Mouse (Mus musculus): ENCODE data around the gene Cs. TPM values are rescaled to one million over a fixed set of nuclear protein-coding genes. Genes with fewer than 3 reads are reported as not detected.

The Cs gene
- polyA plus RNA-seq, 1 experiment from 2014 or later = 254 TPM

DNA sequence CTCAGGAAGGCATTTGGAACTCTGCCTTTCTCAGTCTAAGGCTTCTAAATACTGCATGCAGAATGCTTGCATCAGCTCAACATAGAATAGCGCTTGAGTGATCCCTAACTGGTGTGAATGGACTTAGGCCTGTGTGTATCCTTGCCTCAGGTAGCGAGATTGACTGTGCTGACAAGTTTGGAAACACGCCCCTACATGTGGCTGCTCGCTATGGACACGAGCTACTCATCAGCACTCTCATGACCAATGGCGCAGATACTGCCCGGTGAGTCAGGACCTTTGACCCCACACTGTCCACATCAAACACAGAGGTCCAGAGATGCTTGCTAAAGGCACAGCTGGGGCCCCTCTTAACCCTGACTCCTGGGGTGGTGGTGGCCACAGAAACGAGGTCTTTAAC lies 44.9 kb downstream of the Cs start:
- Histone ChIP-seq H3K4me1 (replicated peaks; ENCODE audit: control insufficient read depth, insufficient read depth, low read length) (peaks cover 15% of the 10 kb centered on the region), H3K4me2 (ENCODE audit: low read length) (no peak overlapping the region), H3K36me3 (ENCODE audit: control insufficient read depth, insufficient read depth, low read length) (peaks cover 92% of the 10 kb centered on the region), H3K9ac (ENCODE audit: low read length) (no peak overlapping the region), H3K4me3 (ENCODE audit: low read depth, low read length) (no peak overlapping the region), H3K9me3 (ENCODE audit: control insufficient read depth, low read length) (no peaks in the 10 kb centered on the region), H3K27ac (ENCODE audit: low read depth) (no peak overlapping the region), H3K27me3 (replicated peaks; ENCODE audit: control insufficient read depth, insufficient read depth, low read length) (no peaks in the 10 kb centered on the region)
- ATAC-seq (replicated peaks; ENCODE audit: low FRiP score, low TSS enrichment, low read depth) (no peak), DNase-seq (ENCODE audit: low spot score) (no peak)
- 88% methylated on average over 8 of the region's 8 CpGs for whole genome bisulfite sequencing

DNA sequence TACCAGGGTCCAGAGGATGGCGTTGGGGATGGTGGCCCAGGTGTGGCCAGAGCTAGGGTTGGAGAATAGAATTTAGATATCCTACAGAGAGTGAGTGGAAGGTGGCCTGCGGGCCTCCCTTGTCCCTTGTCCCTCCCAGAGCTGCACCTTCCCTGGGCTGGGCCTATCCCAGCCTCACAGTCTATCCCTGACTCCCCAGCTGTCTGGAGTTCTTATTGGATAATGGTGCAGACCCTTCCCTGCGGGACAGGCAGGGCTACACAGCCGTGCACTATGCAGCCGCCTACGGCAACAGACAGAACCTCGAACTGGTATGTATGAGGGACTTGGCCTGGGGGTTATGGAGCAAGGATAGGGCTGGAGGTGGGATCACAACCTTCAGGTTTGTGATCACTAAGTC lies 48.4 kb downstream of the Cs start:
- peaks cover 98% of the 10 kb centered on the region for H3K36me3 ChIP-seq (ENCODE audit: control insufficient read depth, insufficient read depth, low read length)
- no peak overlapping the region for H3K4me3 ChIP-seq (ENCODE audit: low read depth, low read length)
- H3K27ac ChIP-seq (ENCODE audit: low read depth) = no peak overlapping the region
- no peak for ATAC-seq (replicated peaks; ENCODE audit: low FRiP score, low TSS enrichment, low read depth)
- H3K4me2 ChIP-seq (ENCODE audit: low read length) = no peak overlapping the region
- WGBS = 94% methylated on average over 7 of the region's 7 CpGs
- no peaks in the 10 kb centered on the region for H3K27me3 ChIP-seq (replicated peaks; ENCODE audit: control insufficient read depth, insufficient read depth, low read length)
- H3K9ac ChIP-seq (ENCODE audit: low read length) = no peak overlapping the region
- H3K9me3 ChIP-seq (ENCODE audit: control insufficient read depth, low read length) = no peaks in the 10 kb centered on the region
- H3K4me1 ChIP-seq (replicated peaks; ENCODE audit: control insufficient read depth, insufficient read depth, low read length) = no peaks in the 10 kb centered on the region
- no peak for DNase-seq (ENCODE audit: low spot score)

DNA sequence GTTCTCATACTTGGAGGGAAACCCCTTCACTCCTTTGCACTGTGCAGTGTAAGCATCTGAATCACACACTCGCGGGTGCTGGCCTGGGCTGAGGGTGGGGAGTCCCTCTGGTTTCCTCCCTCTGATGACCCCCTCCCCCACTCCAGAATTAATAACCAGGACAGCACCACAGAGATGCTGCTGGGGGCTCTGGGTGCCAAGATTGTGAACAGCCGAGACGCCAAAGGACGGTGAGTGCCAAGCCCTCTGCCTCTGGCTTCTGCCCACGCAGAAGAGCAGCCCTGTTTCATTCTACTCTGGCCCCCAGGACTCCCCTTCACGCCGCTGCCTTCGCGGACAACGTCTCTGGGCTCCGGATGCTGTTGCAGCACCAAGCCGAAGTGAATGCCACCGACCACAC lies 51.4 kb downstream of the Cs start:
- WGBS = 92% methylated on average over 14 of the region's 14 CpGs
- no peak overlapping the region for H3K4me2 ChIP-seq (ENCODE audit: low read length)
- peaks cover 99% of the 10 kb centered on the region for H3K36me3 ChIP-seq (ENCODE audit: control insufficient read depth, insufficient read depth, low read length)
- DNase-seq (ENCODE audit: low spot score) (no peak), ATAC-seq (replicated peaks; ENCODE audit: low FRiP score, low TSS enrichment, low read depth) (no peak)
- H3K4me1 ChIP-seq (replicated peaks; ENCODE audit: control insufficient read depth, insufficient read depth, low read length) = no peaks in the 10 kb centered on the region
- H3K27me3 ChIP-seq (replicated peaks; ENCODE audit: control insufficient read depth, insufficient read depth, low read length) = no peaks in the 10 kb centered on the region
- H3K27ac ChIP-seq (ENCODE audit: low read depth) = no peak overlapping the region
- no peak overlapping the region for H3K4me3 ChIP-seq (ENCODE audit: low read depth, low read length)
- no peaks in the 10 kb centered on the region for H3K9me3 ChIP-seq (ENCODE audit: control insufficient read depth, low read length)
- H3K9ac ChIP-seq (ENCODE audit: low read length) = no peak overlapping the region

DNA sequence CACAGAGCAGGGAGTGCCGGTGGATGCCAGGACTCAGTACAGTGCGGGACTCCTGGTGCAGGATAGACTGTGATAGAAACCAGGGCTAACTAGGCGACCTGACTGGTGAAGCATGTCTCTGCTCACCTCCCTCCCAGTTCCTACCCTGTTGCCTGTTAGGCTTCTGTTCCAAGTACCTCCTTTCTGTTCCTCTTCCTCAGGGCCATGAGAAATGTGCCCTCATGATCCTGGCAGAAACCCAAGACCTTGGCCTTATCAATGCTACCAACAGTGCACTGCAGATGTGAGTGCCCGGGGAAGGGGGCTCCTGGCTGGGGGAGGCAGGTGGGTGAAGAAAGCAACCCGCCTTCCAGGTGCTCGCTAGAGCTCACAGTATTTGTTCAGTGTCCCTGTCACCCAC lies 52.0 kb downstream of the Cs start:
- H3K36me3 ChIP-seq (ENCODE audit: control insufficient read depth, insufficient read depth, low read length) = peaks cover 98% of the 10 kb centered on the region
- H3K27ac ChIP-seq (ENCODE audit: low read depth) = no peak overlapping the region
- H3K9me3 ChIP-seq (ENCODE audit: control insufficient read depth, low read length) = no peaks in the 10 kb centered on the region
- DNase-seq (ENCODE audit: low spot score) (no peak), ATAC-seq (replicated peaks; ENCODE audit: low FRiP score, low TSS enrichment, low read depth) (no peak)
- WGBS = 83% methylated on average over 6 of the region's 6 CpGs
- no peaks in the 10 kb centered on the region for H3K4me1 ChIP-seq (replicated peaks; ENCODE audit: control insufficient read depth, insufficient read depth, low read length)
- H3K4me2 ChIP-seq (ENCODE audit: low read length) = no peak overlapping the region
- no peak overlapping the region for H3K9ac ChIP-seq (ENCODE audit: low read length)
- no peak overlapping the region for H3K4me3 ChIP-seq (ENCODE audit: low read depth, low read length)
- no peaks in the 10 kb centered on the region for H3K27me3 ChIP-seq (replicated peaks; ENCODE audit: control insufficient read depth, insufficient read depth, low read length)

DNA sequence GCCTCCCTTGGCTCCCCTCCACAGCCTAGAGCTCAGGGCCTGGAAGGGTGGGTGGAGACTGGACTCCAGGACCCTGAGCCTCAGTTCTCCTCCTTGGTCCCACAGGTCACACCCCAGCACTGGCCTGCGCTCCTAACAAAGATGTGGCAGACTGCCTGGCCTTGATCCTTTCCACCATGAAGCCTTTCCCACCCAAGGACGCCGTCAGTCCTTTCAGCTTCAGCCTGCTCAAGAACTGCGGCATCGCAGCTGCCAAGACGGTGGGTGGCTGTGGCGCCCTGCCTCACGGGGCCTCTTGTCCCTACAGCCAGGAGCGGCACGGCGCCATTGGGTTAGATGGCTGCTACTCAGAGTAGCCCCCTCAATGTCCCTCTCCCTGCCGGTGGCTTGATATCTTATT lies 52.8 kb downstream of the Cs start:
- Histone ChIP-seq H3K27ac (ENCODE audit: low read depth) (no peak overlapping the region), H3K4me3 (ENCODE audit: low read depth, low read length) (no peak overlapping the region), H3K9me3 (ENCODE audit: control insufficient read depth, low read length) (no peaks in the 10 kb centered on the region), H3K9ac (ENCODE audit: low read length) (no peak overlapping the region), H3K4me2 (ENCODE audit: low read length) (no peak overlapping the region), H3K27me3 (replicated peaks; ENCODE audit: control insufficient read depth, insufficient read depth, low read length) (no peaks in the 10 kb centered on the region), H3K4me1 (replicated peaks; ENCODE audit: control insufficient read depth, insufficient read depth, low read length) (no peaks in the 10 kb centered on the region), H3K36me3 (ENCODE audit: control insufficient read depth, insufficient read depth, low read length) (peaks cover 96% of the 10 kb centered on the region)
- ATAC-seq (replicated peaks; ENCODE audit: low FRiP score, low TSS enrichment, low read depth) = no peak
- 89% methylated on average over 12 of the region's 12 CpGs for WGBS
- no peak for DNase-seq (ENCODE audit: low spot score)

DNA sequence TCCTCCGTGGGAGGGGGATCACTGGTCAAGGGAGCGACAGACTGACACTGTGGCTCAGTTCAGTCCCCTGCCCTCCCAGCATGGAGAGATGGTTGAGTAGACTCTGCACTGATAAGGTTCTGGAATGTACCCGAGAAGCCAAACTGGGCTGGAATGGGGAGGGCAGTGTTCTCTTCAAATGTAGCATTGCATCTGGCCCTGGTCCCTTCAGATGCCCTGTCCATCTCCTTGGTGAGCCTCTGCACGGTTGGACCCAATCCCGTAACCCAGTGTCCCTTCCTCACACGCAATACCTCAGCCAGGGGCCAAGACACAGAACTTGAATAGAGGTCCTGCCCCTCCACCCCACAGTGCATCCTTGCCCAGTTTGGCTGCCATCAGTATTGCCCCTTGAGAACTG lies 54.3 kb downstream of the Cs start:
- no peak overlapping the region for H3K27ac ChIP-seq (ENCODE audit: low read depth)
- WGBS = 81% methylated on average over 6 of the region's 6 CpGs
- no peak overlapping the region for H3K4me2 ChIP-seq (ENCODE audit: low read length)
- no peaks in the 10 kb centered on the region for H3K9me3 ChIP-seq (ENCODE audit: control insufficient read depth, low read length)
- H3K36me3 ChIP-seq (ENCODE audit: control insufficient read depth, insufficient read depth, low read length) = peaks cover 93% of the 10 kb centered on the region
- no peak overlapping the region for H3K9ac ChIP-seq (ENCODE audit: low read length)
- DNase-seq (ENCODE audit: low spot score) (no peak), ATAC-seq (replicated peaks; ENCODE audit: low FRiP score, low TSS enrichment, low read depth) (no peak)
- H3K4me3 ChIP-seq (ENCODE audit: low read depth, low read length) = no peak overlapping the region
- no peaks in the 10 kb centered on the region for H3K27me3 ChIP-seq (replicated peaks; ENCODE audit: control insufficient read depth, insufficient read depth, low read length)
- no peaks in the 10 kb centered on the region for H3K4me1 ChIP-seq (replicated peaks; ENCODE audit: control insufficient read depth, insufficient read depth, low read length)

DNA sequence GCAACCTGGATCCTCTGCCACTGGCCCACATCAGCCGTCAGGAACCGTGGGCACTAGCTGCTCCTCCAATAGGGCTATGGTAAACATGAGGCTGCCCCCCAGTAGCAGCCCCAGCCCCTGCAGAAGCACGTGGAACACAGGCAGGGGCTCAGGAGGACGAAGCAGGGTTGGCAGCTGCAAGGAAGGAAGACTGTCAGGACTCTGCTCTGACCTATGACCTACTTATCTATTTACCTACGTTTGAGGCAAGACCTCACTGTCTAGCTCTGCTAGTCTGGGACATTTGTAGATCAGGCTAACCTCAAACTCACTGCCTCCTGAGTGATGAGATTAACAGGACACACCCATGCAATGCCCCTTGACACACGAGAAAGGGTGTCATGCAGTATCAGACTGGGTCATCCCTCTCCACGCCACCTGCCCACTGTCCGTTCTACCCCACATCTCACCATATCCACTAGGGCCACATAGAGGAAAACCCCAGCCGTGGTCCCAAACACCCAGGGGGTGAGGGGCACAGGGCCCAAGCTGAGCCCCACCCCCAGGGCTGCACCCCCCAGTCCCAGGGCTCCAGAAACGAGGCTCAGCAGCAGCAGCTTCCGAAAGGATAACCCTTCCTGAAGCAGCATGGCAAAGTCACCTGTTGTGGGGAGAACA lies 58.6 kb downstream of the Cs start:
- H3K9me3 ChIP-seq (ENCODE audit: control insufficient read depth, low read length) = no peaks in the 10 kb centered on the region
- H3K27me3 ChIP-seq (replicated peaks; ENCODE audit: control insufficient read depth, insufficient read depth, low read length) = no peaks in the 10 kb centered on the region
- DNase-seq (ENCODE audit: low spot score) (no peak), ATAC-seq (replicated peaks; ENCODE audit: low FRiP score, low TSS enrichment, low read depth) (no peak)
- H3K27ac ChIP-seq (ENCODE audit: low read depth) = no peak overlapping the region
- WGBS = 51% methylated on average over 11 of the region's 11 CpGs
- H3K4me2 ChIP-seq (ENCODE audit: low read length) = no peak overlapping the region
- peaks cover 5% of the 10 kb centered on the region; the same call in 1 of the 2 replicates for H3K4me1 ChIP-seq (replicated peaks; ENCODE audit: control insufficient read depth, insufficient read depth, low read length)
- H3K36me3 ChIP-seq (ENCODE audit: control insufficient read depth, insufficient read depth, low read length) = peaks cover 56% of the 10 kb centered on the region
- H3K4me3 ChIP-seq (ENCODE audit: low read depth, low read length) = no peak overlapping the region
- H3K9ac ChIP-seq (ENCODE audit: low read length) = no peak overlapping the region

DNA sequence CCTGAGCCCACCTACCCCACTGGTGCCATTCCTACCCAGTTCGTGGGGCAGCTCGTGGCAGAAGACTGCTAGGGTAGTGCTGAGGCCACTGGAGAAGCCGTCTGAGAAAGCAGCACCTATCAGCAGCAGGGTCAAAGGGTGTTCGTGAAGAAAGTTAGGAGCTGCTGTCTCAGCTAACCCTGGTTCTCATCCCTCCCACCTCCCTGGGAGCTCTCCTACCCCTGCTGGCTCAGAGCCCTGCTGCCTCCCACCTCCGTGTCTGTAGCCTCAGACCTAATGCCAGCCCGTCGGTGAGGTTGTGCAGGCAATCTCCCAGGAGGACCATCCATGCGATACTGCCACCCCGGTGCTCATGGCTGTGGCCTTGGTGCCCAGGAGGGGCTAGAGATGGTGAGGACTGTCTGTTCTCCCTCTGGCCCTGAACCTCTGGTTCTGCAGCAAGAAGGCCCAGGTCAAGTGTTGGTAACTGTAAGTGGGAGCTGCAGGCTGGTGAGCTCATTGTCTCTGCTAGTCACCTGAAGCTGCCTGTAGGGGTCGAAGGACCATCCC lies 59.3 kb downstream of the Cs start:
- Histone ChIP-seq H3K4me3 (ENCODE audit: low read depth, low read length) (no peak overlapping the region), H3K9me3 (ENCODE audit: control insufficient read depth, low read length) (no peaks in the 10 kb centered on the region), H3K4me1 (replicated peaks; ENCODE audit: control insufficient read depth, insufficient read depth, low read length) (peaks cover 5% of the 10 kb centered on the region; the same call in 1 of the 2 replicates), H3K27me3 (replicated peaks; ENCODE audit: control insufficient read depth, insufficient read depth, low read length) (no peaks in the 10 kb centered on the region), H3K27ac (ENCODE audit: low read depth) (no peak overlapping the region), H3K36me3 (ENCODE audit: control insufficient read depth, insufficient read depth, low read length) (peaks cover 50% of the 10 kb centered on the region), H3K9ac (ENCODE audit: low read length) (no peak overlapping the region), H3K4me2 (ENCODE audit: low read length) (no peak overlapping the region)
- ATAC-seq (replicated peaks; ENCODE audit: low FRiP score, low TSS enrichment, low read depth) = no peak
- no peak for DNase-seq (ENCODE audit: low spot score)
- WGBS = 66% methylated on average over 10 of the region's 10 CpGs

DNA sequence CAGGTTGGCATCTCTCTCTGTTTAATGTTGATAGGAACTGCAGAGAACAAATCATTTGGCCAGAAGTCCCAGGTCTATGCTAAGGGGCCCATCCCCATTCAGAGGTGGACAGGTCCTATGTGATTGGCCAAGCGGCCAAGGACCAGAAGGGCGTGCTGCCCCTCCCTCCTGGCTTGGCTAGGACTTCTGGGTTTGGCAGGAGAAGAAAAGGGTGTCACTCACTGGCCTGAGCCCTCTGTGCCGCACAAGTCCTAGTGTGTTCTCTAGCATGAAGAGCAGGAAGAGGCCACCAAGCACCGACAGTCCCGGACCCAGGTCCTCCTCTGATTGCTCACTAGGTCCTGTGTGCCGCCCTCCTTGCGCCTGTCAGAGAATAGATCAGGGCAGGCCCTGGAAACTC lies 59.9 kb downstream of the Cs start:
- Histone ChIP-seq H3K4me1 (replicated peaks; ENCODE audit: control insufficient read depth, insufficient read depth, low read length) (peaks cover 5% of the 10 kb centered on the region; the same call in 1 of the 2 replicates), H3K9ac (ENCODE audit: low read length) (no peak overlapping the region), H3K4me2 (ENCODE audit: low read length) (no peak overlapping the region), H3K36me3 (ENCODE audit: control insufficient read depth, insufficient read depth, low read length) (peaks cover 43% of the 10 kb centered on the region), H3K27me3 (replicated peaks; ENCODE audit: control insufficient read depth, insufficient read depth, low read length) (no peaks in the 10 kb centered on the region), H3K4me3 (ENCODE audit: low read depth, low read length) (no peak overlapping the region), H3K9me3 (ENCODE audit: control insufficient read depth, low read length) (no peaks in the 10 kb centered on the region), H3K27ac (ENCODE audit: low read depth) (no peak overlapping the region)
- 68% methylated on average over 7 of the region's 7 CpGs for WGBS
- ATAC-seq (replicated peaks; ENCODE audit: low FRiP score, low TSS enrichment, low read depth) (no peak), DNase-seq (ENCODE audit: low spot score) (no peak)

All from intestine, embryonic 14.5 days (tissue).